Mouse (Mus musculus): Measurements from ENCODE around the gene Myh14. TPM values are rescaled to one million over a fixed set of nuclear protein-coding genes. Genes with fewer than 3 reads are reported as not detected.

Gene Myh14
- polyA plus RNA-seq, 1 experiment from 2014 or later = 1.5 TPM

DNA sequence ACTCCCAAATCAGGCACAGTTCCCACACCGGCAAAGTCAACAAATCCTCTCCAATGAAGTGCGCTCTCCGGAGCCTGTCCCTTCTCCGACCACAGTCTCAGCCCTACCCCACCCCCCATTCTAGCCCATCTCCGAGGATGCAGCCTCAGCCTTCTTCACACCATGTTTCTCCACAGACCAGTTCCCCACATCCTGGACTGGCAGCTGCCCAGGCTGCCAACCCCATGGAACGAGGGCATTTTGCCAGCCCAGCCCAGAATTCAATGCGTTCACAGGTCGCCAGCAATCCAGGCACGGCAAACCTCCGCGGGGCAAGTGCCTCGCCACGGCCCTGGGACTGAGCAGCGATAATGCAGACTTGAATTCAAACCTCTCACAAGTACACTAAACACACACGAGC lies 24.7 kb downstream of the Myh14 start:
- H3K36me3 ChIP-seq = no peaks in the 10 kb centered on the region
- H3K4me2 ChIP-seq (replicated peaks) = peak overlapping the region; percentile 17
- no peak overlapping the region for H3K4me3 ChIP-seq
- H3K27ac ChIP-seq (replicated peaks) = no peak overlapping the region
- peaks cover 8% of the 10 kb centered on the region for H3K4me1 ChIP-seq
- ATAC-seq (replicated peaks) = no peak
- peaks cover 14% of the 10 kb centered on the region for H3K27me3 ChIP-seq
- H3K9me3 ChIP-seq = no peaks in the 10 kb centered on the region
- peak overlapping the region; percentile 15; the same call in 1 of the 2 replicates for H3K9ac ChIP-seq (replicated peaks)
- 15% methylated on average over 15 of the region's 15 CpGs for WGBS

DNA sequence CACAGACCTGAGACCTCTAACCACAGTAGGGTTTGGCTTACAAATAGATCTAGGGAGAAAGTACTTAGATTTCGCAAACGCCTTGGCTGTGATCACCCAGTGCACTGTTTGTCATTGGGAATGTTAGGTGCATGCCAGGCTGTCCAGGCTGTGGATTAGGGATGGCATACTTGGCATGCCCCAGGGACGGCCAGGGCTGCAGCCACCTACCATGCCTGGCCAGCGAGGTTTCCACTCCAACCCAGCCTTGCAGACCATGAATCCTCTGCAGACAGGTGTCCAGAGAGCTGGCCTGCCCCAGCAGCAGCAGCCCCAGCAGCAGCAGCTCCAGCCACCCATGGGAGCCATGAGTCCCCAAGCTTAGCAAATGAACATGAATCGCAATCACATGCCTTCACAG lies 25.4 kb downstream of the Myh14 start:
- H3K4me3 ChIP-seq = no peak overlapping the region
- H3K4me1 ChIP-seq = peaks cover 8% of the 10 kb centered on the region
- no peak overlapping the region for H3K27ac ChIP-seq (replicated peaks)
- WGBS = 78% methylated on average over 5 of the region's 5 CpGs
- no peak overlapping the region for H3K9ac ChIP-seq (replicated peaks)
- no peak for ATAC-seq (replicated peaks)
- no peak overlapping the region for H3K4me2 ChIP-seq (replicated peaks)
- no peaks in the 10 kb centered on the region for H3K9me3 ChIP-seq
- H3K27me3 ChIP-seq = peaks cover 17% of the 10 kb centered on the region
- no peaks in the 10 kb centered on the region for H3K36me3 ChIP-seq

- no peak overlapping the region for H3K4me3 ChIP-seq
- H3K4me2 ChIP-seq (replicated peaks) = no peak overlapping the region
- H3K4me1 ChIP-seq = peaks cover 8% of the 10 kb centered on the region
- no peak overlapping the region for H3K9ac ChIP-seq (replicated peaks)
- H3K27ac ChIP-seq (replicated peaks) = no peak overlapping the region
- H3K27me3 ChIP-seq = peaks cover 41% of the 10 kb centered on the region
- ATAC-seq (replicated peaks) = no peak
- H3K36me3 ChIP-seq = no peaks in the 10 kb centered on the region
- no peaks in the 10 kb centered on the region for H3K9me3 ChIP-seq
- WGBS = 35% methylated on average over 8 of the region's 8 CpGs
Measured at GRCm38 (mm10) chr7:44641887-44642286, 28.8 kb downstream of the Myh14 start.

GRCm38 (mm10) chr7:44640843-44641605 lies 29.6 kb downstream of the Myh14 start:
- H3K36me3 ChIP-seq = no peaks in the 10 kb centered on the region
- no peak overlapping the region for H3K9ac ChIP-seq (replicated peaks)
- ATAC-seq (replicated peaks) = no peak
- peaks cover 4% of the 10 kb centered on the region for H3K4me1 ChIP-seq
- 19% methylated on average over 25 of the region's 25 CpGs for WGBS
- H3K9me3 ChIP-seq = no peaks in the 10 kb centered on the region
- H3K27me3 ChIP-seq = peaks cover 41% of the 10 kb centered on the region
- no peak overlapping the region; the same call in 1 of the 2 replicates for H3K4me3 ChIP-seq
- H3K27ac ChIP-seq (replicated peaks) = no peak overlapping the region
- 0 out of 2 replicates have a peak overlapping the region, but pooled peaks have one; percentile 2 for H3K4me2 ChIP-seq (replicated peaks)

- Histone ChIP-seq H3K27me3 (peaks cover 36% of the 10 kb centered on the region), H3K36me3 (no peaks in the 10 kb centered on the region), H3K4me3 (no peak overlapping the region), H3K4me1 (no peaks in the 10 kb centered on the region), H3K27ac (replicated peaks) (no peak overlapping the region), H3K9me3 (no peaks in the 10 kb centered on the region), H3K4me2 (replicated peaks) (no peak overlapping the region; the same call in 1 of the 2 replicates), H3K9ac (replicated peaks) (no peak overlapping the region)
- WGBS = 3% methylated on average over 16 of the region's 16 CpGs
- ATAC-seq (replicated peaks) = no peak
Measured at GRCm38 (mm10) chr7:44638663-44639062, 32.0 kb downstream of the Myh14 start.

GRCm38 (mm10) chr7:44636684-44637083 lies 34.0 kb downstream of the Myh14 start:
- H3K27me3 ChIP-seq = peaks cover 30% of the 10 kb centered on the region
- H3K36me3 ChIP-seq = no peaks in the 10 kb centered on the region
- no peak overlapping the region for H3K9ac ChIP-seq (replicated peaks)
- no peaks in the 10 kb centered on the region for H3K9me3 ChIP-seq
- no peak overlapping the region for H3K4me3 ChIP-seq
- WGBS = 80% methylated on average over 9 of the region's 9 CpGs
- H3K4me1 ChIP-seq = no peaks in the 10 kb centered on the region
- H3K27ac ChIP-seq (replicated peaks) = no peak overlapping the region
- H3K4me2 ChIP-seq (replicated peaks) = no peak overlapping the region
- ATAC-seq (replicated peaks) = no peak

GRCm38 (mm10) chr7:44633407-44633806 lies 37.2 kb downstream of the Myh14 start:
- Histone ChIP-seq H3K9ac (replicated peaks) (no peak overlapping the region), H3K4me2 (replicated peaks) (no peak overlapping the region), H3K4me1 (no peaks in the 10 kb centered on the region), H3K27me3 (peaks cover 6% of the 10 kb centered on the region), H3K36me3 (no peaks in the 10 kb centered on the region), H3K9me3 (no peaks in the 10 kb centered on the region), H3K27ac (replicated peaks) (no peak overlapping the region), H3K4me3 (no peak overlapping the region)
- ATAC-seq (replicated peaks) = no peak
- WGBS = 18% methylated on average over 15 of the region's 15 CpGs

DNA sequence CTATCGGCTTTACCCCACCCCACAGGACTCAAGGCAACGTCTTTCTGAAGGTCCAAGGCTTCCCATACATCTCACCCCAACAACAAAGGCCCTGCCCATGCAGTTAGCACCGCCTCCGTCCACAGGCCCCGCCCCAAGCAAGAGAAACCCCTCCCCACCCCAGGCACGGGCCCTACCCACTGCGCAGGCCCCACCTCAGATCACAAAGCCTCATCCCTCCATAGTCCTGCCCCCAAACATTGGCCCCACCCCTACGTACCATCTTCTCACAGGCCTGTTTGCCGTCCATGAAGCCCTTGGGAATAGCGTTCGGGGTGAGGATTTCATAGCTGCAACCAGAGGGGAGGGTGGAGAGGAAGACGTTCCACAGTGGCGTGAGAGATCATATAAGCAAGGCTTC lies 38.0 kb downstream of the Myh14 start:
- H3K4me3 ChIP-seq = no peak overlapping the region
- no peak for ATAC-seq (replicated peaks)
- H3K36me3 ChIP-seq = no peaks in the 10 kb centered on the region
- no peaks in the 10 kb centered on the region for H3K4me1 ChIP-seq
- no peak overlapping the region for H3K4me2 ChIP-seq (replicated peaks)
- H3K27me3 ChIP-seq = 0 out of 2 replicates have a peak, but pooled peaks cover 3% of the 10 kb centered on the region
- H3K27ac ChIP-seq (replicated peaks) = no peak overlapping the region
- no peak overlapping the region for H3K9ac ChIP-seq (replicated peaks)
- WGBS = 32% methylated on average over 13 of the region's 13 CpGs
- no peaks in the 10 kb centered on the region for H3K9me3 ChIP-seq

DNA sequence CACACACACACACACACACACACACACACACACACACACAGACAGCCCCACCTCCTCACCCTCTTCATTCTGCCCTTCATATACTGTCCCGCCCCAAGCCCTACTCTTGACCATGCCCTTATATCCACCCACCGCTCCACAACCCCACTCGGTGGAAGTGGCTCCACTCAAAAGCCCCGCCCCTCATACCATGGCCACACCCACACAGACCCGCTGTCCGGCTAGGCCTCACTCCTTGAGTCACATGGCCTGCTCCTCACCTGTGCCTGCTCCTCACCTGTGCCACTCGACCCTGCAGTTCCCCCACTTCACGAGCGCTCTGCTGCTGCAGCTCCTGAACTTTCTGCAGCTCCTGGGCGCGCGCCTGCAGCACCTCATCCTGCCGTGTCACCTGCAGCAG lies 40.2 kb downstream of the Myh14 start:
- WGBS = 78% methylated on average over 13 of the region's 13 CpGs
- Histone ChIP-seq H3K4me2 (replicated peaks) (no peak overlapping the region), H3K9me3 (no peaks in the 10 kb centered on the region), H3K36me3 (no peaks in the 10 kb centered on the region), H3K4me1 (no peaks in the 10 kb centered on the region), H3K27me3 (no peaks in the 10 kb centered on the region), H3K27ac (replicated peaks) (no peak overlapping the region), H3K4me3 (no peak overlapping the region), H3K9ac (replicated peaks) (no peak overlapping the region)
- no peak for ATAC-seq (replicated peaks)

DNA sequence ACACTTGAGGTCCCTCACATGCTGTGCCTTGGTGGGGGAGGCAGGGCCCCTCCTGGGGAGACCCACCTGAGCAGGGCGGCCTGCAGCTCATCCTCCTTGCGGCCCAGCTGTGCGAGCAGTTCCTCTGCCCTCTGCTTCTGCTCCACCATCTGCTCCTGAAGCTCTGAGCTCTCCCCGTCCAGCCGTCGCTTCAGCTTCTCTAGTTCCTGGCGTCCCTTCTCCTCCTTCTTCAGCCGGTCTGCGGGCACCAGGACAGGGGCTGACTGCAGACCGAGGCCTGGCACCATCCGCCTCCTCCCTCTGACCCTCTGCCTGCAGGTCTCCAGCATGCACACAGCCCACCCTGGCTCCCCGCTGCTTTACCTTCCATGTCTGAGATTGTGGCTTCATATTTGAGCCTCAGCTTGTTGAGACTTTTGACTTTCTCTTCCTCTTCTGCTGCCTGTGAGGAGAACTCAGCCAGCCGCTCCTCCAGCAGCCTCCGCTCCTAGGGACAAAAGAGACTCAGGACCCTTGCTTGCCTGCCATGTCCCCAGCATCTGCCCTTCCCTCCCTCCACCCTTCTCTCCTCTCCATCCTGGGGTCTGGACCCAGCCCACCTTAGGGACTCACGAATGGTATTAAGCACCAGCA lies 42.1 kb downstream of the Myh14 start:
- H3K36me3 ChIP-seq = no peaks in the 10 kb centered on the region
- H3K9ac ChIP-seq (replicated peaks) = no peak overlapping the region
- H3K9me3 ChIP-seq = no peaks in the 10 kb centered on the region
- no peak overlapping the region for H3K4me3 ChIP-seq
- no peak for ATAC-seq (replicated peaks)
- H3K4me1 ChIP-seq = no peaks in the 10 kb centered on the region
- 84% methylated on average over 15 of the region's 15 CpGs for WGBS
- no peak overlapping the region for H3K27ac ChIP-seq (replicated peaks)
- no peak overlapping the region for H3K4me2 ChIP-seq (replicated peaks)
- H3K27me3 ChIP-seq = no peaks in the 10 kb centered on the region

- Histone ChIP-seq H3K4me1 (no peaks in the 10 kb centered on the region), H3K4me3 (no peak overlapping the region), H3K27me3 (no peaks in the 10 kb centered on the region), H3K9ac (replicated peaks) (no peak overlapping the region), H3K9me3 (no peaks in the 10 kb centered on the region), H3K36me3 (no peaks in the 10 kb centered on the region), H3K4me2 (replicated peaks) (no peak overlapping the region), H3K27ac (replicated peaks) (no peak overlapping the region)
- WGBS = 88% methylated on average over 13 of the region's 13 CpGs
- no peak for ATAC-seq (replicated peaks)
Measured at GRCm38 (mm10) chr7:44626966-44627365, 43.7 kb downstream of the Myh14 start.

DNA sequence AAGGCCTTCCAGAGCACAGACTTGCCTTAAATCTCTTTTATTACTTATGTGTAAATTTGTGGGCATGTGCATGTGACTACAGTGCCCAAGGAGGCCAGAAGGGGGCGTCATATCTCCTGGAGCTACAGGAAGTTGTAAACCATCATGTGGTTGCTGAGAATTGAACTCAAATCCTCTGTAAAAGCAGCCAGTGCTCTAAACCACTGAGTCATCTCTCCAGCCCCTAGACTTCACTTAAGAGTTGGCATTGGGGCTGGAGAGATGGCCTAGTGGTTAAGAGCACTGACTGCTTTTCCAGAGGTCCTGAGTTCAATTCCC lies 44.6 kb downstream of the Myh14 start:
- ATAC-seq (replicated peaks) = no peak
- no peaks in the 10 kb centered on the region for H3K4me1 ChIP-seq
- 67% methylated on average over 1 of the region's 1 CpGs for WGBS

More for the DNA sequence above, 44.6 kb downstream of the Myh14 start:
- Histone ChIP-seq H3K27ac (replicated peaks) (no peak overlapping the region), H3K4me2 (replicated peaks) (no peak overlapping the region), H3K9me3 (no peaks in the 10 kb centered on the region), H3K4me3 (no peak overlapping the region), H3K9ac (replicated peaks) (no peak overlapping the region), H3K36me3 (no peaks in the 10 kb centered on the region), H3K27me3 (no peaks in the 10 kb centered on the region)
